Mouse (Mus musculus): ENCODE data around the gene Gm3625. TPM values are rescaled to one million over a fixed set of nuclear protein-coding genes. Genes with fewer than 3 reads are reported as not detected.
A peak's percentile ranks its signal among the peaks of the same experiment; 100 is the strongest.

The Gm3625 gene
- polyA plus RNA-seq, 1 experiment from 2014 or later = not detected

- H3K27ac ChIP-seq = no peak overlapping the region
- TF ChIP-seq CTCF (IDR thresholded peaks at IDR 0.05; ENCODE audit: low read depth) = no peak
- DNase-seq (ENCODE audit: low spot score) = peak; percentile 51
- WGBS = 47% methylated on average over 3 of the region's 3 CpGs
- no peak overlapping the region for H3K4me3 ChIP-seq (replicated peaks; ENCODE audit: low read depth, low read length)
- H3K4me2 ChIP-seq (ENCODE audit: low read length) = no peak overlapping the region
- H3K9ac ChIP-seq (ENCODE audit: low read depth, low read length) = no peak overlapping the region
- no peaks in the 10 kb centered on the region; the same call in 1 of the 2 replicates for H3K4me1 ChIP-seq (replicated peaks; ENCODE audit: insufficient read depth, low read length)
- H3K36me3 ChIP-seq (ENCODE audit: insufficient read depth, low read length) = no peaks in the 10 kb centered on the region
- H3K27me3 ChIP-seq (ENCODE audit: insufficient read depth, low read length) = no peaks in the 10 kb centered on the region
- ATAC-seq (replicated peaks; ENCODE audit: low FRiP score, low read depth) = peak; percentile 83
- no peaks in the 10 kb centered on the region for H3K9me3 ChIP-seq (replicated peaks; ENCODE audit: low read length)
Observed at GRCm38 (mm10) chr12:4588603-4589002, 4.1 kb downstream of the Gm3625 start.

DNA sequence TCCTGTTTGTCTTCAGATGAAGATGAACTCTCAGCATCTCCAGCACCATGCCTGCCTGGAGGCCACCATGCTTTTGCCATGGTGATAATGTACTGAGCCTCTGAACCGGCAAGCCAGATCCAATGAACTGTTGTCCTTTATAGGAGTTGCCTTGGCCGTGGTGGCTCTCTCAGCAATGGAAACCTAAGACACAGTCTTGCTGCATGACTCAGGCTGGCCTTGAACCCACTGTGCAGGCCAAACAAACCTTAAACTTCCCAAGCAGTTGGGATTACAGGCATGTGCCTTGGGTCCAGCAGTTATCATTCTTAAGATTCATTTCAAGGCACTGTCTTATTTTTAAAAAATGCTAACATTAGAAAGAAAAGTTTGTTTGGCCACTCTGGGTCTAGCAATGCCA, 4.9 kb downstream of the Gm3625 start:
- H3K4me1 ChIP-seq (replicated peaks; ENCODE audit: insufficient read depth, low read length) = no peaks in the 10 kb centered on the region
- no peak overlapping the region for H3K27ac ChIP-seq
- no peak for TF ChIP-seq CTCF (IDR thresholded peaks at IDR 0.05; ENCODE audit: low read depth)
- H3K4me2 ChIP-seq (ENCODE audit: low read length) = no peak overlapping the region
- DNase-seq (ENCODE audit: low spot score) (no peak), ATAC-seq (replicated peaks; ENCODE audit: low FRiP score, low read depth) (no peak)
- no peaks in the 10 kb centered on the region for H3K9me3 ChIP-seq (replicated peaks; ENCODE audit: low read length)
- H3K36me3 ChIP-seq (ENCODE audit: insufficient read depth, low read length) = no peaks in the 10 kb centered on the region
- no peak overlapping the region for H3K4me3 ChIP-seq (replicated peaks; ENCODE audit: low read depth, low read length)
- no peak overlapping the region for H3K9ac ChIP-seq (ENCODE audit: low read depth, low read length)
- 77% methylated on average over 2 of the region's 2 CpGs for WGBS
- no peaks in the 10 kb centered on the region for H3K27me3 ChIP-seq (ENCODE audit: insufficient read depth, low read length)

DNA sequence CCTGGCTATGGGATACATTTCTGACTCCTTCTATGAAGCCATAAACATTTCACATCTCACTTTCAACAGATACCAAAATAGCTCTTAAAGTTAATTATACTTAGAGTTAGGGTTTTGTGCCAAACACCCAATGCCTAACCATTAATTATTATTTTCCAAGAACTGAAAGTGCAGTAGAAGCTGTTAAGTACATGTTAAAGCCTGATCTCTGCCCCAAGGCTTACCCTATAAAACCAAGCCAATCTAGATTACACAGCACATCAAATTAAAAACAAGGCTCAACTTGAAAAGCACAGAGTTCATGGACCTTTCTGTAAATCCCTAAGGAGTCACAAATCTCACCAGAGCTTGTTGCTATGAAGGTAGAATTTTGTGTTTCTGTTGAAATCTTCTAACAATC, 10.4 kb downstream of the Gm3625 start:
- no peak overlapping the region for H3K4me3 ChIP-seq (replicated peaks; ENCODE audit: low read depth, low read length)
- no peak for TF ChIP-seq CTCF (IDR thresholded peaks at IDR 0.05; ENCODE audit: low read depth)
- peak; percentile 38 for DNase-seq (ENCODE audit: low spot score)
- no peaks in the 10 kb centered on the region for H3K9me3 ChIP-seq (replicated peaks; ENCODE audit: low read length)
- H3K27me3 ChIP-seq (ENCODE audit: insufficient read depth, low read length) = no peaks in the 10 kb centered on the region
- H3K4me1 ChIP-seq (replicated peaks; ENCODE audit: insufficient read depth, low read length) = no peaks in the 10 kb centered on the region
- H3K4me2 ChIP-seq (ENCODE audit: low read length) = no peak overlapping the region
- H3K36me3 ChIP-seq (ENCODE audit: insufficient read depth, low read length) = no peaks in the 10 kb centered on the region
- peak overlapping the region; percentile 25; the same call in 1 of the 2 replicates for H3K27ac ChIP-seq
- no peak overlapping the region for H3K9ac ChIP-seq (ENCODE audit: low read depth, low read length)
- ATAC-seq (replicated peaks; ENCODE audit: low FRiP score, low read depth) = no peak; the same call in 1 of the 2 replicates

DNA sequence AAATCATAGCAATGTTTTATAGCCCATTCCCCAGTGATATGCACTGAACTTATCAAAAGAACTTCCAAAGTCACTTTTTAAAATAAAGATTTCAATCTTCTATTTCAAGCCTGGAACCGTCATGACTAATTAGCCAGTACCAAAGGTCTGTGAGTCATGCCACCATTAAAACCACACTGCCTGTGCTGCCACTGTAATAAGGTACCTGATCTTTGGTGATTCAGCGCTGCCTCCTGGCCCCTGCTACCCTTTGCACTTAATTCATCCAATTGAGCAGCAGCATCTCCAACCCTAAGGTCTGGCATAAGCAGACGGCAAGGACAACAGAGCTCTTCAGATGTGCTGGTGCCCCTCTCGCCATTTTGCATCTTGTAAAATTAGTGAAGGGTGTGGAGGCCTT, 18.7 kb downstream of the Gm3625 start:
- Histone ChIP-seq H3K9ac (ENCODE audit: low read depth, low read length) (no peak overlapping the region), H3K36me3 (ENCODE audit: insufficient read depth, low read length) (no peaks in the 10 kb centered on the region), H3K9me3 (replicated peaks; ENCODE audit: low read length) (no peaks in the 10 kb centered on the region), H3K4me3 (replicated peaks; ENCODE audit: low read depth, low read length) (no peak overlapping the region), H3K27me3 (ENCODE audit: insufficient read depth, low read length) (no peaks in the 10 kb centered on the region), H3K4me1 (replicated peaks; ENCODE audit: insufficient read depth, low read length) (no peaks in the 10 kb centered on the region), H3K27ac (no peak overlapping the region), H3K4me2 (ENCODE audit: low read length) (no peak overlapping the region)
- DNase-seq (ENCODE audit: low spot score) (no peak), ATAC-seq (replicated peaks; ENCODE audit: low FRiP score, low read depth) (no peak)
- no peak for TF ChIP-seq CTCF (IDR thresholded peaks at IDR 0.05; ENCODE audit: low read depth)
- WGBS = 71% methylated on average over 4 of the region's 4 CpGs

DNA sequence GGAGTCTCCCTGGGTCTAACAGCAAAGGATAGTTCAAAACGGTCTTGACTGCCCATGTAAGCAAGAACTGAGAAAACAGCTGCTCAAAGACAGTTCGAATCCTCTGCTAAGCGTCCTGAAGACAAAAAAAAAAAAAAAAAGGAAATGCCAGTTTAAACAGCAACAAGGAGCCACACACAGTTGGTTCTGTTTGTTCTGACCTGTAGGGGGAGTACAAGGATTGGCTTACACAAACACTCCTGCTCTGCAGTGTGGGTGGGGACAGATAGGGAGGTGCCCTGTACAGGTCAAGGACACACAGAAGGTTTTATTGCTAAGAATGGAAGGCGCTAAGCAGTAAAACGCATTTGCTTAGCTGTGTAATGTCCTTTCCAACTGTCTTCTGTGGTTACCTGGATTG, 20.9 kb downstream of the Gm3625 start:
- H3K4me2 ChIP-seq (ENCODE audit: low read length) = no peak overlapping the region
- DNase-seq (ENCODE audit: low spot score) (peak; percentile 81), ATAC-seq (replicated peaks; ENCODE audit: low FRiP score, low read depth) (peak; percentile 63)
- peak; percentile 81 for TF ChIP-seq CTCF (IDR thresholded peaks at IDR 0.05; ENCODE audit: low read depth)
- WGBS = 13% methylated on average over 5 of the region's 5 CpGs
- H3K9ac ChIP-seq (ENCODE audit: low read depth, low read length) = no peak overlapping the region
- no peak overlapping the region for H3K4me3 ChIP-seq (replicated peaks; ENCODE audit: low read depth, low read length)
- no peaks in the 10 kb centered on the region for H3K9me3 ChIP-seq (replicated peaks; ENCODE audit: low read length)
- H3K4me1 ChIP-seq (replicated peaks; ENCODE audit: insufficient read depth, low read length) = no peaks in the 10 kb centered on the region
- H3K36me3 ChIP-seq (ENCODE audit: insufficient read depth, low read length) = no peaks in the 10 kb centered on the region
- no peaks in the 10 kb centered on the region for H3K27me3 ChIP-seq (ENCODE audit: insufficient read depth, low read length)
- H3K27ac ChIP-seq = no peak overlapping the region

GRCm38 (mm10) chr12:4558475-4559279, 34.0 kb downstream of the Gm3625 start:
- ATAC-seq (replicated peaks; ENCODE audit: low FRiP score, low read depth) (0 out of 2 replicates have a peak, but pooled peaks have one; percentile 21), DNase-seq (ENCODE audit: low spot score) (peak; percentile 82)
- Histone ChIP-seq H3K4me3 (replicated peaks; ENCODE audit: low read depth, low read length) (no peak overlapping the region), H3K27ac (peak overlapping the region; percentile 50; the same call in 1 of the 2 replicates), H3K4me1 (replicated peaks; ENCODE audit: insufficient read depth, low read length) (0 out of 2 replicates have a peak, but pooled peaks cover 6% of the 10 kb centered on the region), H3K27me3 (ENCODE audit: insufficient read depth, low read length) (no peaks in the 10 kb centered on the region), H3K9me3 (replicated peaks; ENCODE audit: low read length) (no peaks in the 10 kb centered on the region), H3K36me3 (ENCODE audit: insufficient read depth, low read length) (no peaks in the 10 kb centered on the region), H3K9ac (ENCODE audit: low read depth, low read length) (no peak overlapping the region), H3K4me2 (ENCODE audit: low read length) (no peak overlapping the region)
- WGBS = 56% methylated on average over 9 of the region's 9 CpGs
- TF ChIP-seq CTCF (IDR thresholded peaks at IDR 0.05; ENCODE audit: low read depth) = no peak; the same call in 1 of the 2 replicates

Measured in kidney, postnatal 0 days (tissue).